Mouse (Mus musculus) lung, embryonic 16.5 days (tissue): ENCODE results near the gene Ssna1. TPM values are rescaled to one million over a fixed set of nuclear protein-coding genes. Genes with fewer than 3 reads are reported as not detected.
"Not testable (repeated sequence)": the region's sequence is repeated elsewhere in the genome, so short reads cannot be mapped to it uniquely, and the experiment has no call there.

Source experiments
- ATAC-seq: fragments of 200-750 bp; cut with Nextera tagmentation; 2 replicates; pipeline ENCODE4 v1.8.0; 2017; ENCODE audit warnings: low read depth, mild to moderate bottlenecking, moderate library complexity
- H3K27ac ChIP-seq: fragments of 300-500 bp; sonication (generic); 2 replicates; pipeline ENCODE4 v1.5.1; 2014; ENCODE audit warnings: mild to moderate bottlenecking, control low read depth, low read length
- H3K27me3 ChIP-seq: fragments of 300-500 bp; sonication (generic); 2 replicates; pipeline ENCODE4 v1.6.1; 2014; ENCODE audit warnings: low read depth, low read length, mixed read lengths; ENCODE audit not compliant: control insufficient read depth, insufficient read depth
- H3K36me3 ChIP-seq: fragments of 300-500 bp; sonication (generic); 2 replicates; pipeline ENCODE4 v1.6.1; 2014; ENCODE audit warnings: low read length; ENCODE audit not compliant: control insufficient read depth, insufficient read depth
- H3K4me1 ChIP-seq: fragments of 300-500 bp; sonication (generic); replicated peaks from 2 replicates; pipeline ENCODE4 v1.6.1; 2014; ENCODE audit warnings: low read length, mixed read lengths; ENCODE audit not compliant: control insufficient read depth, insufficient read depth
- H3K4me2 ChIP-seq: fragments of 300-500 bp; sonication (generic); 2 replicates; pipeline ENCODE4 v1.6.1; 2014; ENCODE audit warnings: low read depth, low read length, control low read depth
- H3K4me3 ChIP-seq: fragments of 300-500 bp; sonication (generic); 2 replicates; pipeline ENCODE4 v1.5.1; 2014; ENCODE audit warnings: mild to moderate bottlenecking, low read length, control low read depth
- H3K9ac ChIP-seq: fragments of 300-500 bp; sonication (generic); 2 replicates; pipeline ENCODE4 v1.6.1; 2014; ENCODE audit warnings: low read length, control low read depth
- H3K9me3 ChIP-seq: fragments of 300-500 bp; sonication (generic); 2 replicates; pipeline ENCODE4 v1.6.1; 2016; ENCODE audit warnings: low read length; ENCODE audit not compliant: control insufficient read depth
- WGBS: fragments of 180-500 bp; shearing (Covaris S2); extraction: QIAGEN DNeasy Blood & Tissue Kit; methylation state at CpG from one replicate; pipeline ENCODE4 v1.1.7; 2014; 5-methylcytosine and 5-hydroxymethylcytosine counted together
- polyA plus RNA-seq: library from polyadenylated mRNA; unstranded; fragments of >200 nt; fragmentation: Nextera tagmentation; extraction: Ambion mirVana; gene quantifications from 2 replicates; pipeline ENCODE4 v1.2.1, GENCODE M21; 2015

The Ssna1 gene
- polyA plus RNA-seq, 1 experiment from 2014 or later, result 219 TPM

DNA sequence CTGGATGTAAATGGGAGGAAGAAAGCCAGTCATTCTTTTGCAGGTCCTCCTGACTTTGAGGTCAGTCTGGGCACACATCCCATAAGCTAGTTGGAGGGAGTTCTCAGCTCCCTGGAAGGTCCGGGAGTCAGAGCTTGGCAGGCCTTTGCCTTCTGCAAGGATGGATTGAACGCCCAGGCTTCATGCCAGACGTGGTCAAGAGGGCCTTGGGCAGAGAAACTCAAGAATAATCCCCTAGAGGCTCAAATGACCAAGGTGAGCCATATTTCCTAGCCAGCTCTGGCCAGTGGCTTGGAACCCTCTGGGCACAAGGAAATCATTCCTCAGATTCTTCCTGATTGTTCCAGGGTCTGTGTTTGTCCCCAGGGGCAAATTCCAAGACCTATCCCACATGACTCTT lies 7.4 kb downstream of the Ssna1 start:
- H3K4me3 ChIP-seq, result no peak overlapping the region

DNA sequence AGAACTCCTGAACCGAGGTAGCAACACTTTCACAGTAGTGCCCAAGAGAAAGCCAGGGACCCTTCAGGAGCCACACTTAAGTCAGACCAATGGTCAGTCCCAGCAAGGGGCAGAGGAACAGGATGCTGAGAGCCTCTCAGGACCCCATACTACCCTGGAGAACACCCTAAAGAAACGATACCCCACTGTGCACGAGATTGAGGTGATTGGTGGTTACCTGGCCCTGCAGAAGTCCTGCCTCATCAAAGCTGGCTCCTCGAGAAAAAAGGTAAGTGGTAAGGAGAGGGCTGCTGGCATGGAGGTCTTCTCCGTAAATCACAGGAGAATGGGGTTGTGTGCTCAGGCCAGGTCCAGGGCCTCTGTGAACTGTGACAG lies 8.0 kb downstream of the Ssna1 start:
- peaks cover 5% of the 10 kb centered on the region for H3K27me3 ChIP-seq
- no peak overlapping the region for H3K9ac ChIP-seq
- WGBS, result 65% methylated on average over 5 of the region's 5 CpGs
- H3K4me2 ChIP-seq, result no peak overlapping the region
- H3K9me3 ChIP-seq, result no peaks in the 10 kb centered on the region
- no peak overlapping the region for H3K27ac ChIP-seq
- peaks cover 32% of the 10 kb centered on the region for H3K4me1 ChIP-seq
- no peaks in the 10 kb centered on the region for H3K36me3 ChIP-seq
- no peak overlapping the region for H3K4me3 ChIP-seq
- no peak for ATAC-seq

More for the DNA sequence above, 7.4 kb downstream of the Ssna1 start:
- WGBS, result 66% methylated on average over 3 of the region's 3 CpGs
- 0 out of 2 replicates have a peak overlapping the region, but pooled peaks have one; percentile 10 for H3K4me2 ChIP-seq
- ATAC-seq, result no peak
- H3K27ac ChIP-seq, result no peak overlapping the region
- no peak overlapping the region for H3K9ac ChIP-seq
- H3K4me1 ChIP-seq, result peaks cover 32% of the 10 kb centered on the region
- H3K9me3 ChIP-seq, result no peaks in the 10 kb centered on the region
- H3K27me3 ChIP-seq, result peaks cover 5% of the 10 kb centered on the region
- peaks cover 2% of the 10 kb centered on the region; the same call in 1 of the 2 replicates for H3K36me3 ChIP-seq

DNA sequence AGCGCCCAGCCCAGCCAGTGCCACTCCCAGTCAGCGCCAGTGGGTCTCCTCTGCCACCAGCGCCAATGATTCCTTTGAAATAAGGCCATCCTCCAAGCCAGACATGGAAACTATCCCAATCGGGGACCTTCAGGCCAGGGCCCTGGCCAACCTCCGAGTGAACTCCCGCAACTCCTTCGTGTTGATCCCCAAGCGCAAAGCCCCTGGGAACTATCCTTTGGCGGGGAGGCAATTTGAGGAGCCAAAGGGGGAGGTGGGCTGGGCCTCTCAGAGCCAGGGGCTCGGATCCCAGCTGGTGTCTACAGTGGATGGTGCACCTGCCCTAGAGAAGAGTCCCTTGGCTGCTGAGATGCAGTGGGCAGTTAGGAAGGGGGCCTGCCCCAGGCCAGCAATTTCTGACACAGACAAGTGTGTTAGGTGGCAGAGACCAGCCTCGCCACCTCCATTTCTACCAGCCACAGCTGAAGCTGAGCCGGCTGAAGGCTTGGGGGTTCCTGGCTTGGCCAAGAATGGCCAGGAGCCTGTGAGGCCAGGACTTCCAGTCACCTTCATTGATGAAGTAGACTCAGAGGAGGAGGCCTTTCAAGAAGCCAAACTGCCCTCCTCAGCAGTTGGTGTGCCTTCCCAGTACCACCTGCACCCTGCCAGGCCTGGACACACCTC lies 8.5 kb downstream of the Ssna1 start:
- Histone ChIP-seq H3K4me2 (peak overlapping the region; percentile 98), H3K27me3 (peaks cover 5% of the 10 kb centered on the region), H3K36me3 (no peaks in the 10 kb centered on the region), H3K27ac (no peak overlapping the region), H3K4me1 (peaks cover 32% of the 10 kb centered on the region), H3K9ac (peak overlapping the region; percentile 77), H3K9me3 (no peaks in the 10 kb centered on the region), H3K4me3 (peak overlapping the region; percentile 89)
- 22% methylated on average over 12 of the region's 12 CpGs for WGBS
- ATAC-seq, result no peak

DNA sequence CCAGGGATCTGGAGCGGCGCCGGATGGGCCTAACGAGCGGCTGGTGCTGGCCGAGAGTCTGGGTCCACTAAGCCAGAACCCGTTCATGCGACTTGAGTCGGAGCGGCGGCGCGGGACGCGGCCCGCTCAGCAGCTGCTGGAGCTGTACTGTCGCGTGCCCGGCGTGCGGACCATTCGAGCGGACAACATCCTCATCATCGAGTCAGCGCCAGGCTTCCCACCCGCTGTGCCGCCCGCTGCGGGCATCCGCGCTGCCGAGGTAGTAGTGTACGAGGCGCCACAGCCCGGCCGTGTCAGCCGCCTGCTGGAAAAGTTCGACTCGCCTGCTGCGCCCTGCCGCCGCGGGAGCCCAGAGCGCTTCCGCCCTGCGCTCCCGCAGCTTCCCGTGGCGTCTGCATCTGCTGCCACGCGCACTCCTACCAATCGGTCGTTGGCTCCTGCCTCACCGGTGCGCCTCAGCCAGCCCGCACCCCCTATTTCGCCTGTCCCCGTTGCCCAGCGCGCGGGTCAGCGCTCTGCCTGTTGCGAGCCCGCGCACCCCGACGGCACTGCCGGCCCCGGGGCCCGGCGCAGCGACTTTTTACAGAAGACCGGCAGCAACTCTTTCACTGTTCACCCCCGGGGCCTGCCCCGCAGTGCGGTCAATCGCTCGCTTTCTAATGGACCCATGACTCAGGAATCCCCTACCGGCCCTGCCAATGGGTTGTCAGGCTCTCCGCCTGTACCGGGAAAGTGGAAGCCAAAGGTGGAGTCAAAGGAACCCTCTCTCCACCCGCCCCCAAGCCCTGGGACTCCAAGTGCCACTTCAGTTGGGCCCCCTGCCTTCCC lies 9.2 kb downstream of the Ssna1 start:
- H3K9ac ChIP-seq, result peak overlapping the region; percentile 77
- H3K4me3 ChIP-seq, result peak overlapping the region; percentile 89
- peak overlapping the region; percentile 98 for H3K4me2 ChIP-seq
- peaks cover 5% of the 10 kb centered on the region for H3K27me3 ChIP-seq
- H3K9me3 ChIP-seq, result no peaks in the 10 kb centered on the region
- no peaks in the 10 kb centered on the region for H3K36me3 ChIP-seq
- peaks cover 32% of the 10 kb centered on the region for H3K4me1 ChIP-seq
- peak overlapping the region; percentile 27 for H3K27ac ChIP-seq
- ATAC-seq, result peak; percentile 18; the same call in 1 of the 2 replicates
- WGBS, result 1% methylated on average over 66 of the region's 82 CpGs

DNA sequence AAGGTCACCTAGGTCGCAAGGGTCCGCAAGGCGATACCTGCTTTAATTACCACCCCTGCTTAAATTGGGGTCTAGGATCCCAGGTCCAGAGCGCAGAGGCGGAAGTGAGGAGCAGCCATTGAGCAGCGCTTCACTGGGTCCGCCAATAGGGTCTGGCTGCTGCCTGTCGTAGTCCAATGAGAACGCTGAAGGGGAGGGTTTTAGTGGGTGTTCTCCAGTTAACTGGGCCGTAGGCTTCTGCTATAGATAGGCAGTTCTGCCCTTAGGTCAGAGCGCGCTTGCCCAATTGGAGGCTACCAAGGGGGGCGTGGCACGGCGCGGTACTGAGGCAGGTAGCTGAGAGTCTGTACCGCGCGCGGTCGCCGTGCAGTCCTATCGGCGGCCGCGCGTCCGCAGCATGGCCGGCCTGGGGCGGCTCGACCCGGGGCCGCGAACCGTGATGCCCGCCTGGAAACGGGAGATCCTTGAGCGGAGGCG lies 9.9 kb downstream of the Ssna1 start, which contains the start of gene Tprn:
Tprn (plus strand) TSS at position 328 of the 477 bp plus-strand sequence.
- Histone ChIP-seq H3K36me3 (no peaks in the 10 kb centered on the region), H3K9ac (peak within 1 kb of the TSS; percentile 77), H3K27me3 (peaks cover 5% of the 10 kb centered on the region), H3K27ac (peak within 1 kb of the TSS; percentile 27), H3K9me3 (no peaks in the 10 kb centered on the region), H3K4me1 (peaks cover 32% of the 10 kb centered on the region), H3K4me2 (peak within 1 kb of the TSS; percentile 98), H3K4me3 (peak within 1 kb of the TSS; percentile 89)
- 0% methylated on average over 39 of the region's 39 CpGs for WGBS
- ATAC-seq, result peak; percentile 99

DNA sequence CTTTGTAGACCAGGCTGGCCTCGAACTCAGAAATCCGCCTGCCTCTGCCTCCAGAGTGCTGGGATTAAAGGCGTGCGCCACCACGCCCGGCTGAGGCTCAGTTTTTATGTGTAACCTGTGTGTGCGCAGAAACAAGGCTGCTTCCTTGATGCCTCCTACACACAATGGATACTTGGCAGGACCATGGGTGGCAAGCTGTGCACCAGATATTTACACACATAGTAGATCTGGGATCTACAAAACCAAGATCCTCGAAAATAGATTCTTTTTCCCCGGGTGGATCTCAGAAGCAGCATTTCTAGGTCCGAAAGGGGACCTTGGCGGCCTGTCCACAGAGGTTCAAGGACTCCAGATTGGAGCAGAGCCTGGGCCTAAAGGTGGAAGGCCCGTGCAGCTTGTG lies 10.4 kb downstream of the Ssna1 start:
- H3K27me3 ChIP-seq, result peaks cover 5% of the 10 kb centered on the region
- 40% methylated on average over 11 of the region's 12 CpGs for WGBS
- no peak overlapping the region for H3K27ac ChIP-seq
- no peak; the same call in none of the 2 replicates for ATAC-seq
- peak overlapping the region; percentile 67 for H3K9ac ChIP-seq
- H3K4me2 ChIP-seq, result peak overlapping the region; percentile 98
- peaks cover 32% of the 10 kb centered on the region for H3K4me1 ChIP-seq
- H3K9me3 ChIP-seq, result no peaks in the 10 kb centered on the region
- H3K36me3 ChIP-seq, result no peaks in the 10 kb centered on the region
- peak overlapping the region; percentile 89 for H3K4me3 ChIP-seq

DNA sequence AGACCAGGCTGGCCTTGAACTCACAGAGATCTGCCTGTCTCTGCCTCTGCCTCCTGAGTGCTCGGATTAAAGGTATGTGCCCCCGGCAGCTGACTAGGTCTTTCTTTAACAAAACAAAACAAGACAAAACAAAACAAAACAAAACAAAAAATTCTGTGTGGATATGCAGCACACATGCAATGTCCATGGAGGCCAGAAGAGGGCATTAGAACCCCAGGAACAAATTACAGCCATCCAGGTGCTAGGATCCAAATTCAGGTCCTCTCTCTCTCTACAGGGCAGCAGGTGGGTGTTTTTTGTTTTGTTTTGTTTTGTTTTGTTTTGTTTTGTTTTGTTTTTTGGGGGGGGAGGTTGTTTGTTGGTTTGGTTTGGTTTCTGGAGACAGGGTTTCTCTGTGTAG lies 13.4 kb downstream of the Ssna1 start:
- Histone ChIP-seq H3K27ac (no peak overlapping the region), H3K4me2 (no peak overlapping the region), H3K4me3 (no peak overlapping the region), H3K36me3 (no peaks in the 10 kb centered on the region), H3K9ac (no peak overlapping the region), H3K4me1 (peaks cover 23% of the 10 kb centered on the region), H3K9me3 (no peaks in the 10 kb centered on the region), H3K27me3 (peaks cover 3% of the 10 kb centered on the region)
- no peak for ATAC-seq
- WGBS, result 45% methylated on average over 2 of the region's 2 CpGs

DNA sequence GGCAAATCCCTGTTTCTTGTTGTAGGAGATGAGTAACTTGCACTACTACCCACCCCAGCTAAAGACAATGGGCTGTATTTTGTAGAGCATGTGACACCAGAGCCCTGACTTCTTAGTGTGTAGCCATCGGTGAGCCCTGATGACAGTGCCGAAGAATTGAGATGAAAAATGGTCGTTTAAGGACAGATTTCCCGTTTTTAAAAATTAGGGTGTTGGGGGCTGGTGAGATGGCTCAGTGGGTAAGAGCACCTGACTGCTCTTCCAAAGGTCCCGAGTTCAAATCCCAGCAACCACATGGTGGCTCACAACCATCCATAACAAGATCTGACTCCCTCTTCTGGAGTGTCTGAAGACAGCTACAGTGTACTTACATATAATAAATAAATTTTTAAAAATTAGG lies 15.0 kb downstream of the Ssna1 start:
- H3K4me1 ChIP-seq, result peaks cover 15% of the 10 kb centered on the region
- H3K27me3 ChIP-seq, H3K27ac ChIP-seq, H3K36me3 ChIP-seq, ATAC-seq, H3K4me3 ChIP-seq, H3K9ac ChIP-seq, H3K9me3 ChIP-seq, H3K4me2 ChIP-seq: not testable (repeated sequence)
- WGBS, result 75% methylated on average over 5 of the region's 5 CpGs

DNA sequence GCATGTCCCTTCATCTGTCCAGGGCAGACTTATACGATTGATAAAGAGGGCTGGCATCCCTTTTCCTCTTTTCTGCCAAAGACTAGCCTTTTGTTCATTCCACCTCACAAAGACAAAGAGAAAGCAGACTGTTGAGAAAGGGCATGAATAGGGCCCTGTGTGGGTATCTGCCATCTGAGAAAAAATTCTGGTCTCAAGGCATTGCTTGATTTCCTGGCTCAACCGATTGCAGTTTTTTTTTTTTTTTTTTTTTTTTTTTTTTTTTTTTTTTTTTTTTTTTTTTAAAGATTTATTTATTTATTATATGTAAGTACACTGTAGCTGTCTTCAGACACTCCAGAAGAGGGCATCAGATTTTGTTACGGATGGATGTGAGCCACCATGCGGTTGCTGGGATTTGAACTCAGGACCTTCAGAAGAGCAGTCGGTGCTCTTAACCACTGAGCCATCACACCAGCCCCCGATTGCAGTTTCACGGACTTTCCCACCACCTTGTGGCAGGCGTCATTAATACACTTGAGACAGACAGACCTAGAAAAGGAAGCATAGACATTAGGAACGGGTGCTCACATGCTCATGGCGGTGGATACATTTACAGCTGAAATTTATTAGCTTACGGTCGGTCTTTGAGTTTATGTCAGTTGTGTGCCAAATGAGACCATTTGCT lies 15.7 kb downstream of the Ssna1 start:
- H3K27ac ChIP-seq, H3K36me3 ChIP-seq, ATAC-seq, H3K27me3 ChIP-seq, H3K9me3 ChIP-seq: not testable (repeated sequence)
- Histone ChIP-seq H3K4me1 (peaks cover 12% of the 10 kb centered on the region), H3K9ac (peak overlapping the region; percentile 21; the same call in 1 of the 2 replicates), H3K4me3 (peak overlapping the region; percentile 96), H3K4me2 (peak overlapping the region; percentile 97)
- 49% methylated on average over 11 of the region's 12 CpGs for WGBS
